ENCODE assay signal across 22 mouse cellular contexts in the genomic region with DNA sequence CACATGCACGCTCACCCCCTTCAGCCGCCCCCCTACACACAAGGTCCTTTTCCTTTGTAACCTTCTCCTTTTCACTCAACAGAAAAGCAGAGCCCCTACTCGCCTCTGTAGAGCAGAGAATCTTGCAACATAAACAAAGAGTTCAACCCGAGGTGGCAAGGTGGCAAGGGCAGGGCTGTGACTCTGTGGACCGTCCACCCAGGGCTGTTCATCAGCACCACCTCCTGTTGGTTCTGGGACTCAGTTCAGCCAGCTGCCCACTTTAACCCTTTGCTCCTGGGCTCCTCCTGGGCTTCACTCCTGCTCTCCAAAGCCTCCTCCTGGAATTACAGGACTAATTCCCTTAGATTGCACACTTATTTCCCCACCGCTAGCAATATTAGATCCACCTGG. TPM values are rescaled to one million over a fixed set of nuclear protein-coding genes. Genes with fewer than 3 reads are reported as not detected.
DNase-seq lines count a peak whose midpoint lies in the region; ATAC-seq and TF ChIP-seq lines count a peak whose summit lies in the region.
"Had no signal": no experiment of that assay in that cellular context is flagged by ENCODE, and none has a peak within 500 bp of the region (broad histone marks: within the 10 kb centered on the region; RNA-seq: fewer than 3 reads in every experiment).

No protein-coding gene starts in this region.

- no peaks in the 10 kb centered on the region for H3K4me1 ChIP-seq in lung, postnatal 0 days (ENCODE audit: insufficient read depth, low read depth, low read length)
- H3K4me1 ChIP-seq in liver, embryonic 16.5 days (ENCODE audit: control insufficient read depth, low read depth, low read length), result peaks cover 36% of the 10 kb centered on the region
- no peaks in the 10 kb centered on the region for H3K4me1 ChIP-seq in stomach, postnatal 0 days (replicated peaks; ENCODE audit: control insufficient read depth, insufficient read depth)
- H3K4me1 ChIP-seq: embryonic facial prominence, embryonic 12.5 days; forebrain, embryonic 10.5 days; heart, embryonic 13.5 days; limb, embryonic 15.5 days; neural tube, embryonic 12.5 days had no signal

- no peaks in the 10 kb centered on the region for H3K27me3 ChIP-seq in lung, postnatal 0 days (replicated peaks; ENCODE audit: insufficient read depth, low read length)
- no peaks in the 10 kb centered on the region for H3K27me3 ChIP-seq in liver, embryonic 16.5 days (ENCODE audit: control insufficient read depth, insufficient read depth, low read depth, low read length)
- no peaks in the 10 kb centered on the region for H3K27me3 ChIP-seq in stomach, postnatal 0 days (ENCODE audit: control insufficient read depth, insufficient read depth, low read length)
- H3K27me3 ChIP-seq: embryonic facial prominence, embryonic 12.5 days; heart, embryonic 13.5 days; limb, embryonic 15.5 days; neural tube, embryonic 12.5 days had no signal

- no peak overlapping the region for H3K9ac ChIP-seq in lung, postnatal 0 days (replicated peaks; ENCODE audit: low read depth)
- no peak overlapping the region for H3K9ac ChIP-seq in liver, embryonic 16.5 days (ENCODE audit: low read depth, low read length)
- no peak overlapping the region for H3K9ac ChIP-seq in stomach, postnatal 0 days (ENCODE audit: low read length)
- H3K9ac ChIP-seq: embryonic facial prominence, embryonic 12.5 days; heart, embryonic 13.5 days; hindbrain, embryonic 14.5 days; limb, embryonic 15.5 days; neural tube, embryonic 12.5 days had no signal

- no peak for DNase-seq in lung, postnatal 0 days (ENCODE audit: low spot score)
- DNase-seq in lung, adult 18-20 months, result no peak
- peak; percentile 50 for DNase-seq in adipocyte (ENCODE audit: low spot score)
- DNase-seq in stomach, postnatal 0 days (ENCODE audit: low spot score), result no peak
- DNase-seq in cerebellum, adult 9-11 months, result no peak
- no peak for DNase-seq in thymus, postnatal 25 days
- no peak for DNase-seq in cerebellum, adult 11-12 months
- DNase-seq: kidney, postnatal 4 days; layer of hippocampus, postnatal 36 days; right cerebral cortex, postnatal 4 days had no signal

- no peaks in the 10 kb centered on the region for H3K9me3 ChIP-seq in lung, postnatal 0 days (ENCODE audit: low read length)
- H3K9me3 ChIP-seq in liver, embryonic 16.5 days (replicated peaks; ENCODE audit: control insufficient read depth, low read length), result no peaks in the 10 kb centered on the region
- no peaks in the 10 kb centered on the region for H3K9me3 ChIP-seq in stomach, postnatal 0 days (ENCODE audit: control insufficient read depth, low read length)
- H3K9me3 ChIP-seq: embryonic facial prominence, embryonic 12.5 days; forebrain, embryonic 10.5 days; G1E; heart, embryonic 13.5 days; limb, embryonic 10.5 days; limb, embryonic 15.5 days; neural tube, embryonic 12.5 days had no signal

- peak; percentile 16; the same call in 1 of the 2 replicates for TF ChIP-seq CTCF in lung, postnatal 0 days (IDR thresholded peaks at IDR 0.05)
- peak; percentile 48 for TF ChIP-seq CTCF in stomach, postnatal 0 days (IDR thresholded peaks at IDR 0.05; ENCODE audit: low read depth)

- 32% methylated on average over 6 of the region's 6 CpGs for WGBS in lung, postnatal 0 days
- 50% methylated on average over 6 of the region's 6 CpGs for WGBS in liver, embryonic 16.5 days (ENCODE audit: insufficient replicate concordance)
- 37% methylated on average over 6 of the region's 6 CpGs for WGBS in stomach, postnatal 0 days

- no peak overlapping the region for H3K4me3 ChIP-seq in lung, postnatal 0 days (ENCODE audit: low read depth, low read length)
- H3K4me3 ChIP-seq in liver, embryonic 16.5 days (ENCODE audit: low read depth, low read length), result no peak overlapping the region
- H3K4me3 ChIP-seq in stomach, postnatal 0 days (ENCODE audit: low read depth, low read length), result no peak overlapping the region
- H3K4me3 ChIP-seq: embryonic facial prominence, embryonic 12.5 days; forebrain, embryonic 10.5 days; heart, embryonic 13.5 days; limb, embryonic 10.5 days; limb, embryonic 15.5 days; neural tube, embryonic 12.5 days had no signal

- no peaks in the 10 kb centered on the region for H3K36me3 ChIP-seq in lung, postnatal 0 days (ENCODE audit: insufficient read depth, low read length)
- H3K36me3 ChIP-seq in liver, embryonic 16.5 days (ENCODE audit: control insufficient read depth, insufficient read depth), result no peaks in the 10 kb centered on the region
- H3K36me3 ChIP-seq in stomach, postnatal 0 days (ENCODE audit: control insufficient read depth, insufficient read depth, low read length), result no peaks in the 10 kb centered on the region
- H3K36me3 ChIP-seq: embryonic facial prominence, embryonic 12.5 days; forebrain, embryonic 10.5 days; G1E; heart, embryonic 13.5 days; limb, embryonic 10.5 days; limb, embryonic 15.5 days; neural tube, embryonic 12.5 days had no signal

- no peak overlapping the region for H3K4me2 ChIP-seq in lung, postnatal 0 days (replicated peaks; ENCODE audit: low read depth, low read length)
- H3K4me2 ChIP-seq in liver, embryonic 16.5 days (ENCODE audit: low read depth, low read length), result no peak overlapping the region
- H3K4me2 ChIP-seq in stomach, postnatal 0 days (replicated peaks; ENCODE audit: low read depth), result no peak overlapping the region
- H3K4me2 ChIP-seq: embryonic facial prominence, embryonic 12.5 days; heart, embryonic 13.5 days; hindbrain, embryonic 14.5 days; limb, embryonic 15.5 days; midbrain, embryonic 11.5 days; neural tube, embryonic 12.5 days had no signal

- no peak overlapping the region for H3K27ac ChIP-seq in lung, postnatal 0 days (ENCODE audit: low read length)
- peak overlapping the region; percentile 25; the same call in 1 of the 2 replicates for H3K27ac ChIP-seq in liver, embryonic 16.5 days (ENCODE audit: low read length)
- no peak overlapping the region for H3K27ac ChIP-seq in stomach, postnatal 0 days (replicated peaks)
- H3K27ac ChIP-seq: embryonic facial prominence, embryonic 12.5 days; forebrain, embryonic 10.5 days; heart, embryonic 13.5 days; hindbrain, embryonic 14.5 days; kidney, postnatal 0 days; limb, embryonic 10.5 days; limb, embryonic 15.5 days; neural tube, embryonic 12.5 days had no signal

- ATAC-seq in lung, postnatal 0 days, result 0 out of 2 replicates have a peak, but pooled peaks have one; percentile 28
- 0 out of 2 replicates have a peak, but pooled peaks have one; percentile 25 for ATAC-seq in liver, embryonic 16.5 days (ENCODE audit: low read depth)
- ATAC-seq in stomach, postnatal 0 days (ENCODE audit: low FRiP score, low TSS enrichment), result peak; percentile 45; the same call in 1 of the 2 replicates
- ATAC-seq: midbrain, embryonic 16.5 days had no signal

- TF ChIP-seq EP300 in lung, postnatal 0 days (IDR thresholded peaks at IDR 0.05), result no peak
- no peak for TF ChIP-seq EP300 in stomach, postnatal 0 days (optimal IDR thresholded peaks at IDR 0.05)

RNA-seq across cellular contexts. Expression of gene N4bp2l1, which starts 12.7 kb away (rescaled TPM):
- polyA plus RNA-seq in lung, postnatal 0 days (2015; fragmentation: Nextera tagmentation; extraction: Ambion mirVana), result 14.0 and 15.2 TPM in 2 replicates
- polyA plus RNA-seq in liver, embryonic 16.5 days (2015; fragmentation: Nextera tagmentation; extraction: Ambion mirVana), result 17.4 and 17.7 TPM in 2 replicates
- polyA plus RNA-seq in stomach, postnatal 0 days (2015; fragmentation: Nextera tagmentation; extraction: Ambion mirVana), result 10.5 and 11.9 TPM in 2 replicates
